Comparison of ENCODE assay signal across 8 mouse cellular contexts in the genomic region with DNA sequence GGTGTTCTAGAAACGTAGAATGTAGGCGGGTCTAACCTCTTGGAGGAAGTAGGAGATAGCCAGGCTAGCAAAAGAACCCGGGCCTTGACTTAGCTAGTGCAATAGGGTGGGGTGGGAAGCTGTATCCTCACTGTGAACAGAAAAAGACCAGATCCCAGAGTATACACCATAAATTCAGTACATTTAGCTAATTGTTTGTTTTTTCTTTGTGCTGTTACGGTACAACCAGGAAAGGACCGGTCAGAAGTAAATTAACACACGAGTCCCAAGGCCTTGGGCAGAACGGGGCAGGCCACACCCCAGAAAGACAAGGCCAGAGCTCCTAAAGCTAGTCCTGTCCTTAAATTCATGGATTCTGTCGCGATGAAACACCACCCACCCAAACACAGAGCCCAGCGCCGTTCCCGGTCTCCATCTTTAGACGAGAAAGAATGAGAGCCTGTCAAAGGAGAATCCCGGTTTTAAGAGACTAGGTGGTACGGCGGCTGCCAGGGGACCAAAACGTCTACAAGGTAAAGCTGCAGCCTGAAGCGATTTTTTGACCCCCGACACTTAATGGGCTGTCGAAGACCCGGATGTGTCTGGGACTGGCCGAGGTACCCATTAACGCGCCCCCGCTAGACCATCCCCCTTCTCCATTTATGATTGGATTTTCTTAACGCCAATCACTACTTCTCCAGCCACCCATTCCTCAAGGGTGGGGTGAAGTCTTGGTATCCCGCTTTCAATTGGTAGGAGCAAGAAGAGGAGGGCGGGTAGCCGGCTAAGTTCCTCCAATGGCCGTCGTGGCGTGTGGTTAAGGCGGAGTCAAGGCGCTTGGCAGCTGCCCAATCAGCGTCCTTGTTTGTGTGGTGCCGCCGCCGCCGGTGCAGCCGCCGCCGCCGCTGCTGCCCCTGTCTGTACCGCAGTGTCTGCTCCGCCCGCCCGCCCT. TPM values are rescaled to one million over a fixed set of nuclear protein-coding genes. Genes with fewer than 3 reads are reported as not detected.
A peak's percentile ranks its signal among the peaks of the same experiment; 100 is the strongest.
DNase-seq lines count a peak whose midpoint lies in the region; ATAC-seq lines count a peak whose summit lies in the region.

A gene (plus strand): TSS at position 834 of the 931 bp plus-strand sequence.

- no peaks in the 10 kb centered on the region for H3K9me3 ChIP-seq in hindbrain, embryonic 15.5 days

- H3K4me2 ChIP-seq in hindbrain, embryonic 15.5 days = peak within 1 kb of the TSS; percentile 83

- peak; percentile 99 for ATAC-seq in hindbrain, embryonic 15.5 days (ENCODE audit: low FRiP score, low read depth)

- H3K9ac ChIP-seq in hindbrain, embryonic 15.5 days = peak within 1 kb of the TSS; percentile 95

- peak; percentile 99 for DNase-seq in T-cell, adult 2 months (ENCODE audit: low spot score)
- peak; percentile 99 to 100 for DNase-seq in cerebellum, postnatal 36 days
- DNase-seq in frontal cortex, postnatal 36 days (ENCODE audit: low spot score in 2 of 2) = peak; percentile 99 to 100
- peak; percentile 100 for DNase-seq in left cerebral cortex, adult 11 months (ENCODE audit: low spot score)
- peak; percentile 99 for DNase-seq in lung, postnatal 4 days
- peak; percentile 100 for DNase-seq in retina, postnatal 7 days (ENCODE audit: low read depth, low spot score)
- DNase-seq in urinary bladder, adult 2 months (ENCODE audit: low spot score) = peak; percentile 90

- peak within 1 kb of the TSS; percentile 97 for H3K27ac ChIP-seq in hindbrain, embryonic 15.5 days (replicated peaks)

- H3K27me3 ChIP-seq in hindbrain, embryonic 15.5 days = no peaks in the 10 kb centered on the region

- peaks cover 29% of the 10 kb centered on the region for H3K4me1 ChIP-seq in hindbrain, embryonic 15.5 days (replicated peaks)

- H3K4me3 ChIP-seq in hindbrain, embryonic 15.5 days = peak within 1 kb of the TSS; percentile 66

- WGBS in hindbrain, embryonic 15.5 days = under 1% methylated on average over 41 of the region's 47 CpGs

- H3K36me3 ChIP-seq in hindbrain, embryonic 15.5 days = no peaks in the 10 kb centered on the region

RNA-seq across cellular contexts. Expression of the gene that starts here (rescaled TPM):
- 11.1 and 13.1 TPM in 2 replicates for polyA plus RNA-seq in hindbrain, embryonic 15.5 days (2015; fragmentation: Nextera tagmentation; extraction: Ambion mirVana)
- 14.7 and 23.9 TPM in 2 replicates for polyA plus RNA-seq in urinary bladder, adult 2 months (2012; rRNA removed)

Comparison
In these comparisons a context has a peak if more than half of its experiments do, and no peak if none do; other contexts are left out.
1. Peak in every context shown above with its lines: DNase-seq, ATAC-seq, H3K4me3 ChIP-seq and H3K27ac ChIP-seq.